Mouse (Mus musculus): ENCODE measurements at regions not wholly inside any gene's neighbourhood (a gene's known extent, or its start where the extent isn't known, plus 50 kb on each side); places are given as distances from the start of the nearest gene placed in this dataset.

DNA sequence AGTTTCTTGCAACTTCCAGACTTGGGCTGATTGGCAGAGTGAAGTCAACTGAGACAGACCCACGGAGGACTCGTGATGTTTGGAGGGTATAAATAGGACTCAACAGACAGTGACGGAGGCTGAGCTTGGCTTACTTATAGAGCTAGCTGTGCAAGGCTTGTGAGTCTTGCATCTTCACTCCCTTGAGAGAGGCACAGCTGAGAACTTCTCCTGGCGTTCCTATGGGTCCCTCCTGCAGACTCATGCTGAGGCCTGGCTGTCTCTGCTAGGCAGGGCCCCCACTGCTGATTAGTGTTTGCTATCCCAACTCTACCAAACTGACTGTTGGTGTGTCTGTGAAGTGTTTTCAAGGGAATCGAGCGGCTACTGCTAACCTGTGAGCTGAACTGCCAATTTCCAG is 553.0 kb downstream of the Zfp704 start:
- 84% methylated on average over 6 of the region's 6 CpGs for WGBS
- DNase-seq = no peak
- no peaks in the 10 kb centered on the region for H3K4me1 ChIP-seq (ENCODE audit: control insufficient read depth, insufficient read depth, low read length)
- TF ChIP-seq POLR2A (IDR thresholded peaks at IDR 0.05; ENCODE audit: borderline replicate concordance, extremely low read depth, low read depth, low read length) (no peak), CTCF (IDR thresholded peaks at IDR 0.05; ENCODE audit: insufficient read depth, low read length) (no peak)
- H3K4me3 ChIP-seq (replicated peaks; ENCODE audit: extremely low read depth, low read depth, low read length) = no peak overlapping the region

DNA sequence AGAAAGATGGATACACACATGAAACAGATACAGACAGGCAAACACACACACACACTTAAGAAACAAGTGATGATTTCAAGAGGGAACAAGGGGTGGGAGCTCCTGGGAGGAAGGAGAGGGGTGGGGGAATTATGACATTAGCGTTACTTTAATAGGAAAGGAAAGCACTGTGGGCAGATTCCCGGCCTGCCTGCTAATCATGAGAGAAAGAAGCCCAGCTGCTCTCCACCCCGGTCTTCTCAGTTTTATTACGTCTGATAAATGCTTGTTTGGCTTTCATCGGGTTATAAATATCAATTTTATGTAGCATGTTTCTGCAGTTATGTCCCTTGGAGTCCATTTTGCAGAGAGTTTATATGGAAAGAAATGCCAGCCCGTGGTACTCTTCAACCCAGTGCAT is 554.1 kb downstream of the Zfp704 start:
- Histone ChIP-seq H3K4me3 (replicated peaks; ENCODE audit: extremely low read depth, low read depth, low read length) (no peak overlapping the region), H3K4me1 (ENCODE audit: control insufficient read depth, insufficient read depth, low read length) (no peaks in the 10 kb centered on the region)
- 76% methylated on average over 6 of the region's 6 CpGs for WGBS
- TF ChIP-seq CTCF (IDR thresholded peaks at IDR 0.05; ENCODE audit: insufficient read depth, low read length) = no peak
- TF ChIP-seq POLR2A (IDR thresholded peaks at IDR 0.05; ENCODE audit: borderline replicate concordance, extremely low read depth, low read depth, low read length) = no peak
- DNase-seq = no peak
